Comparison of ENCODE assay signal across 8 mouse cellular contexts in the genomic region with DNA sequence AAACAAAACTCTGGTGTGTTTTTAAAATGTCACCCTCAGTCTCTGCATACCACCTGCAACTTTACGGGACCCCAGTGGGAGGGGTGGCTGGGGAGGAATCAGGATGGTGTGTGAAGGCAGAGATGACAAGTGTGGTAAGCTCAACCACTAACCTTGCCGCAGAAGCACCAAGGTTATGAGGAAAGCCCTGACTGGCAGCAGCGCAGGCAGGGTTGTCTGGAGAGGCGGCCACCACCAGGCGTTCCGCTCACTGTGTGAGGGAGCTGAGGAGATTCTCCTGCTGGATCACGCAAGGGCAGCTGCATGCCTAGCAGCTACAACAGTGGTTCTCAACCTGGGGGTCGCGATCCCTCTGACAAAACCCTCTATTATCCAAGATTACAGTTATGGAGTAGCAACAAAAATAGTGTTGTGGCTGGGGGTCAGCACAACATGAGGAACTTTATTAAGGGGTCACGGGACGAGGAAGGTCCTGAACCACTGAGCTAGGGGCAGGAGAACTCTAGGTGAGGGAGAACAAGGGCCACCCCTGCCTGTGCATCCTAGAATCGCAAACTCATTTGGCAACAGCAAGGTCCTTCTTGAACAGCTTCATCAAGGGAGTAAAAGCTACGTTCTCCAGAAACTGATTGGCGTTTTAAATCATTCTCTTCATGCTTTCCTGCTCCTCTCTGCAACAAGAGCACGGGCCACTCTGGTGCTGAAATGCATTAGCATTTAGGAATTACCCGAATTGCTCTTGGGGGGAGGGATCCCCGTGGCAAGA.
DNase-seq lines count a peak whose midpoint lies in the region; ATAC-seq and TF ChIP-seq lines count a peak whose summit lies in the region.

No protein-coding gene starts in this region.

- peak overlapping the region; percentile 68 for H3K4me2 ChIP-seq in heart, embryonic 11.5 days
- H3K4me2 ChIP-seq in forebrain, embryonic 15.5 days (replicated peaks): peak overlapping the region; percentile 64
- H3K4me2 ChIP-seq in liver, embryonic 13.5 days: peak overlapping the region; percentile 53
- H3K4me2 ChIP-seq in stomach, postnatal 0 days (replicated peaks; ENCODE audit: low read depth): peak overlapping the region; percentile 52

- ATAC-seq in heart, embryonic 11.5 days (replicated peaks; ENCODE audit: insufficient number of reproducible peaks, low FRiP score, low TSS enrichment): no peak; the same call in 1 of the 2 replicates
- peak; percentile 70 for ATAC-seq in forebrain, embryonic 15.5 days (replicated peaks)
- ATAC-seq in liver, embryonic 13.5 days (ENCODE audit: low read depth): no peak
- no peak for ATAC-seq in stomach, postnatal 0 days (ENCODE audit: low FRiP score, low TSS enrichment)
- ATAC-seq in cerebellum, adult (ENCODE audit: insufficient number of reproducible peaks, low FRiP score, low TSS enrichment): no peak

- 28% methylated on average over 17 of the region's 17 CpGs for WGBS in heart, embryonic 11.5 days (ENCODE audit: insufficient replicate concordance)
- 19% methylated on average over 17 of the region's 17 CpGs for WGBS in forebrain, embryonic 15.5 days
- WGBS in liver, embryonic 13.5 days (ENCODE audit: insufficient replicate concordance): 27% methylated on average over 17 of the region's 17 CpGs
- WGBS in stomach, postnatal 0 days: 45% methylated on average over 17 of the region's 17 CpGs

- H3K4me3 ChIP-seq in heart, embryonic 11.5 days (ENCODE audit: low read depth, low read length): peak overlapping the region; percentile 42
- H3K4me3 ChIP-seq in forebrain, embryonic 15.5 days: peak overlapping the region; percentile 35
- H3K4me3 ChIP-seq in liver, embryonic 13.5 days (replicated peaks): peak overlapping the region; percentile 33
- peak overlapping the region; percentile 25 for H3K4me3 ChIP-seq in stomach, postnatal 0 days (ENCODE audit: low read depth, low read length)

- TF ChIP-seq EP300 in stomach, postnatal 0 days (optimal IDR thresholded peaks at IDR 0.05): no peak

- no peaks in the 10 kb centered on the region for H3K9me3 ChIP-seq in heart, embryonic 11.5 days (replicated peaks; ENCODE audit: control insufficient read depth, low read length)
- no peaks in the 10 kb centered on the region for H3K9me3 ChIP-seq in forebrain, embryonic 15.5 days
- no peaks in the 10 kb centered on the region for H3K9me3 ChIP-seq in liver, embryonic 13.5 days (replicated peaks)
- H3K9me3 ChIP-seq in stomach, postnatal 0 days (ENCODE audit: control insufficient read depth, low read length): no peaks in the 10 kb centered on the region

- DNase-seq in heart, postnatal 25 days (ENCODE audit: low spot score): no peak
- peak; percentile 35 for DNase-seq in ZHBTc4 (ENCODE audit: low read depth, low spot score)
- DNase-seq in liver, embryonic 13.5 days: no peak
- DNase-seq in stomach, postnatal 0 days (ENCODE audit: low spot score): no peak
- no peak for DNase-seq in left cerebral cortex, postnatal 36 days (ENCODE audit: low spot score in 2 of 2)

- intact Hi-C loops in heart, postnatal 25 days (cut with DNase I): loop anchor here (5.0 kb wide), 1 partner anchor 42 kb away; no protein-coding TSS in a partner anchor
- intact Hi-C loops in left cerebral cortex, postnatal 36 days (cut with DNase I): no loop called here

- no peaks in the 10 kb centered on the region for H3K27me3 ChIP-seq in heart, embryonic 11.5 days (ENCODE audit: control insufficient read depth, insufficient read depth, low read length)
- no peaks in the 10 kb centered on the region for H3K27me3 ChIP-seq in forebrain, embryonic 15.5 days
- H3K27me3 ChIP-seq in liver, embryonic 13.5 days: 0 out of 2 replicates have a peak, but pooled peaks cover 6% of the 10 kb centered on the region
- no peaks in the 10 kb centered on the region for H3K27me3 ChIP-seq in stomach, postnatal 0 days (ENCODE audit: control insufficient read depth, insufficient read depth, low read length)

- H3K36me3 ChIP-seq in heart, embryonic 11.5 days (ENCODE audit: control insufficient read depth, insufficient read depth, low read length): no peaks in the 10 kb centered on the region
- H3K36me3 ChIP-seq in forebrain, embryonic 15.5 days: no peaks in the 10 kb centered on the region
- H3K36me3 ChIP-seq in liver, embryonic 13.5 days: no peaks in the 10 kb centered on the region
- H3K36me3 ChIP-seq in stomach, postnatal 0 days (ENCODE audit: control insufficient read depth, insufficient read depth, low read length): no peaks in the 10 kb centered on the region

- peak overlapping the region; percentile 24 for H3K27ac ChIP-seq in heart, embryonic 11.5 days (ENCODE audit: low read depth, low read length)
- H3K27ac ChIP-seq in forebrain, embryonic 15.5 days (replicated peaks): peak overlapping the region; percentile 31; the same call in 1 of the 2 replicates
- H3K27ac ChIP-seq in liver, embryonic 13.5 days: no peak overlapping the region
- H3K27ac ChIP-seq in stomach, postnatal 0 days (replicated peaks): no peak overlapping the region

- no peak for TF ChIP-seq CTCF in stomach, postnatal 0 days (IDR thresholded peaks at IDR 0.05; ENCODE audit: low read depth)

- peaks cover 8% of the 10 kb centered on the region for H3K4me1 ChIP-seq in heart, embryonic 11.5 days (ENCODE audit: control insufficient read depth, insufficient read depth, low read length)
- peaks cover 23% of the 10 kb centered on the region for H3K4me1 ChIP-seq in forebrain, embryonic 15.5 days
- peaks cover 21% of the 10 kb centered on the region for H3K4me1 ChIP-seq in liver, embryonic 13.5 days (replicated peaks)
- no peaks in the 10 kb centered on the region for H3K4me1 ChIP-seq in stomach, postnatal 0 days (replicated peaks; ENCODE audit: control insufficient read depth, insufficient read depth)

- H3K9ac ChIP-seq in heart, embryonic 11.5 days (ENCODE audit: low read depth, low read length): peak overlapping the region; percentile 50; the same call in 1 of the 2 replicates
- peak overlapping the region; percentile 31 for H3K9ac ChIP-seq in forebrain, embryonic 15.5 days (replicated peaks)
- H3K9ac ChIP-seq in liver, embryonic 13.5 days: no peak overlapping the region
- H3K9ac ChIP-seq in stomach, postnatal 0 days (ENCODE audit: low read length): 0 out of 2 replicates have a peak overlapping the region, but pooled peaks have one; percentile 43

Comparison
In these comparisons a context has a peak if more than half of its experiments do, and no peak if none do; other contexts are left out.
1. H3K27ac ChIP-seq: peak in heart, embryonic 11.5 days (single experiment) and forebrain, embryonic 15.5 days (single experiment); none in liver, embryonic 13.5 days (single experiment) and stomach, postnatal 0 days (single experiment).
2. Peak in every context shown above with its lines, with median percentiles within 50 percentile points of each other: H3K4me2 ChIP-seq and H3K4me3 ChIP-seq.